In the genomic region with DNA sequence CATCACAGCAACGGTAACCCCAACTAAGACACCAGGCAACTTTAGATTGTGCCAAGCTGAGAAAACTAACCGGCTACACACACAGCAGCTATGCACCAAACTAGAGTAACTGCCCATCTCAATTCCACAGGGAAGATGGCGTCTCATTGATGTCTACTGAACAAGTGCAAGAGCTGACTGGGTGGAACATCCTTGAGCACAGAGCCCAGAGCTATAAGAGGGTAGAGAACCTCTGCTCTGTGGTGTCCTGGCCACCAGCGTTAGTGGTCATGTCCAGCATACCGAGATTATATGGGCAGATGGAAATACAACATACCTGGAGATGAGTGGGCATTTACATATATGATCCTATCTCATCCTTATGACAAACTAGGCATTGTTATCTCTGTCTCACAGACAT, we compare ENCODE assay signal across 43 mouse cellular contexts. TPM values are rescaled to one million over a fixed set of nuclear protein-coding genes. Genes with fewer than 3 reads are reported as not detected.
"Had no signal": no experiment of that assay in that cellular context is flagged by ENCODE, and none has a peak within 500 bp of the region (broad histone marks: within the 10 kb centered on the region; RNA-seq: fewer than 3 reads in every experiment).

No protein-coding gene starts in this region.

- H3K36me3 ChIP-seq: limb, embryonic 10.5 days; limb, embryonic 12.5 days; limb, embryonic 13.5 days; limb, embryonic 15.5 days; lung, embryonic 15.5 days; midbrain, embryonic 12.5 days; midbrain, embryonic 13.5 days; midbrain, embryonic 15.5 days; neural tube, embryonic 12.5 days had no signal

- H3K4me2 ChIP-seq: limb, embryonic 12.5 days; limb, embryonic 13.5 days; limb, embryonic 15.5 days; liver, embryonic 11.5 days; liver, embryonic 12.5 days; liver, embryonic 13.5 days; liver, embryonic 15.5 days; lung, embryonic 14.5 days; lung, embryonic 15.5 days; midbrain, embryonic 12.5 days; midbrain, embryonic 13.5 days; midbrain, embryonic 15.5 days; neural tube, embryonic 12.5 days had no signal

- ATAC-seq: liver, embryonic 12.5 days; liver, postnatal 0 days; lung, postnatal 0 days; midbrain, embryonic 13.5 days; midbrain, embryonic 15.5 days; midbrain, embryonic 16.5 days had no signal

- H3K9me3 ChIP-seq: limb, embryonic 10.5 days; limb, embryonic 12.5 days; limb, embryonic 13.5 days; limb, embryonic 15.5 days; liver, embryonic 12.5 days; liver, embryonic 13.5 days; liver, embryonic 15.5 days; lung, embryonic 15.5 days; megakaryocyte, embryonic 14.5 days; midbrain, embryonic 12.5 days; midbrain, embryonic 13.5 days; midbrain, embryonic 15.5 days; neural tube, embryonic 12.5 days had no signal

- H3K27me3 ChIP-seq: limb, embryonic 12.5 days; limb, embryonic 13.5 days; limb, embryonic 15.5 days; liver, embryonic 12.5 days; liver, embryonic 13.5 days; liver, embryonic 15.5 days; lung, embryonic 15.5 days; megakaryocyte, embryonic 14.5 days; midbrain, embryonic 13.5 days; midbrain, embryonic 15.5 days; neural tube, embryonic 12.5 days had no signal

- DNase-seq: left cerebral cortex, postnatal 4 days; liver; liver, embryonic 13.5 days; liver, postnatal 0 days; lung, adult 18-20 months; lung, adult 2 months; lung, embryonic 14.5 days; lung, postnatal 10 days; lung, postnatal 14 days; lung, postnatal 36 days; lung, postnatal 4 days; midbrain, embryonic 14.5 days had no signal

- H3K27ac ChIP-seq: limb, embryonic 10.5 days; limb, embryonic 12.5 days; limb, embryonic 13.5 days; limb, embryonic 15.5 days; liver, embryonic 12.5 days; liver, embryonic 13.5 days; liver, embryonic 14.5 days; liver, embryonic 15.5 days; lung, embryonic 15.5 days; macrophage; midbrain, embryonic 12.5 days; midbrain, embryonic 13.5 days; midbrain, embryonic 15.5 days; neural tube, embryonic 12.5 days had no signal

- H3K9ac ChIP-seq: limb, embryonic 12.5 days; limb, embryonic 13.5 days; limb, embryonic 15.5 days; liver, embryonic 12.5 days; liver, embryonic 13.5 days; liver, embryonic 14.5 days; liver, embryonic 15.5 days; liver, postnatal 0 days; lung, embryonic 14.5 days; lung, embryonic 15.5 days; midbrain, embryonic 12.5 days; midbrain, embryonic 13.5 days; midbrain, embryonic 15.5 days; neural tube, embryonic 12.5 days had no signal

- H3K4me1 ChIP-seq: liver, embryonic 15.5 days; midbrain, embryonic 15.5 days had no signal

- H3K4me3 ChIP-seq: limb, embryonic 10.5 days; limb, embryonic 12.5 days; limb, embryonic 13.5 days; limb, embryonic 15.5 days; liver, embryonic 12.5 days; liver, embryonic 13.5 days; liver, embryonic 15.5 days; lung, embryonic 15.5 days; megakaryocyte, embryonic 14.5 days; midbrain, embryonic 12.5 days; midbrain, embryonic 13.5 days; midbrain, embryonic 15.5 days; myocyte; neural tube, embryonic 12.5 days had no signal

RNA-seq across cellular contexts. Expression of a gene that starts 25.1 kb away (rescaled TPM):
- total RNA-seq: left cerebral cortex, postnatal 10 days; left cerebral cortex, postnatal 14 days; left cerebral cortex, postnatal 25 days; left cerebral cortex, postnatal 36 days; left cerebral cortex, postnatal 4 days; liver, adult 2 months; megakaryocyte progenitor cell, adult 5-6 weeks; megakaryocyte, adult 5-6 weeks; megakaryocyte-erythroid progenitor cell, adult 5-6 weeks; midbrain, postnatal 0 days; monocyte, adult 5-6 weeks had no signal
- polyA plus RNA-seq: limb, embryonic 10.5 days; limb, embryonic 11.5 days; limb, embryonic 12.5 days; limb, embryonic 13.5 days; limb, embryonic 15.5 days; lung, embryonic 14.5 days; lung, embryonic 15.5 days; lung, embryonic 16.5 days; lung, postnatal 0 days; macrophage; midbrain, embryonic 14.5 days; midbrain, embryonic 15.5 days; midbrain, embryonic 16.5 days; neural tube, embryonic 11.5 days; neural tube, embryonic 12.5 days had no signal
